Mouse (Mus musculus) small intestine, adult 2 months (tissue): ENCODE results near the gene Ptpdc1.

ENCODE experiments used
- CTCF ChIP-seq: fragments of 200-500 bp; IDR thresholded peaks from 2 replicates; pipeline ENCODE4 v1.5.1; 2012; ENCODE audit warnings: low read depth, mild to moderate bottlenecking, control low read depth, inconsistent platforms, low read length, moderate library complexity, mixed read lengths; ENCODE audit not compliant: insufficient replicate concordance, insufficient read length; ENCODE audit errors: extremely low read depth
- POLR2A ChIP-seq: fragments of 200-500 bp; IDR thresholded peaks from 2 replicates; pipeline ENCODE4 v1.6.1; 2012; ENCODE audit warnings: low read depth, mild to moderate bottlenecking, control low read depth, inconsistent platforms, low read length, moderate library complexity

GRCm38 (mm10) chr13:48571298-48571697 lies 54.2 kb downstream of the Ptpdc1 start:
- TF ChIP-seq CTCF, result no peak
- no peak for TF ChIP-seq POLR2A
